Mouse (Mus musculus) cerebral cortex, adult 2 months (tissue): ENCODE data around the gene Shisa4.

ENCODE experiments used
- WGBS: fragments of 180-500 bp; shearing (Covaris S2); methylation state at CpG from one replicate; pipeline ENCODE4 v1.1.7; 2018; 5-methylcytosine and 5-hydroxymethylcytosine counted together

The Shisa4 gene

DNA sequence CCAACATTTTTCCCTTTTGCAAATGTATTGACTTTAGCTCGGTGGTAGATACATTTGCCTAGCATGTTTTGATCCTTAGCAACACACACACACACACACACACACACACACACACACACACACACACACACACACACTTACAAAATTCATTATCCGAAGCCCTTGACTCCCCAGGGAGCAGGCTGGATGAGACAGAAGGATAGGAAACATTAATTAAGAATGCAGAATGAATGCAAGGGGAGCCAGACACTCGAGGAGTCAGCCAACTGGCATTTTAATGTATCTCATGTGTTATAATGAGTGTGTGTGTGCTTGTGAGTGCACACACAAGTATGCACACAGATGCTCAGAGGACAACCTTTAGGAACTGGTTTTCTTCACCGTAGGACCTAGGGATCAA, 13.5 kb downstream of the Shisa4 start:
- WGBS = 73% methylated on average over 4 of the region's 4 CpGs

DNA sequence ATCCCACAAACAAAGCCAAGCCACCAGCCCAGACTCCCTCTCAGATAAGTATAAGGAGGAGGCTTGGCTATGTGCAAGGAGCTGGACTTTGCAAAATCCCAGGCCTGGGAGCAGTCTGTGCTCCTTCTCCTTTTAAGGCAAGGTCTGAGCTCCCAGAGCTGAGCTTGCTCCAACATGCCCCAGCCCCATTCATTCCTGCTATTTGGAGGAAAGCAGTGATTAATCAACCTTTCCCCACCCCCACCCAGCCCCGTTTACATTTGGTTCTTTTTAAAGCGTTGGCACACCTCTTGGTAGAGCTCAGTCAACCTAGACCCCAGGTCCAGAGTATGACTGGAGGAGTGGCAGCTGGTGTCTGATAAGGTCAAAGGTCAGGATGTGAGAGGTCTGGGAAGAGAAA, 16.0 kb downstream of the Shisa4 start:
- 53% methylated on average over 2 of the region's 2 CpGs for WGBS

DNA sequence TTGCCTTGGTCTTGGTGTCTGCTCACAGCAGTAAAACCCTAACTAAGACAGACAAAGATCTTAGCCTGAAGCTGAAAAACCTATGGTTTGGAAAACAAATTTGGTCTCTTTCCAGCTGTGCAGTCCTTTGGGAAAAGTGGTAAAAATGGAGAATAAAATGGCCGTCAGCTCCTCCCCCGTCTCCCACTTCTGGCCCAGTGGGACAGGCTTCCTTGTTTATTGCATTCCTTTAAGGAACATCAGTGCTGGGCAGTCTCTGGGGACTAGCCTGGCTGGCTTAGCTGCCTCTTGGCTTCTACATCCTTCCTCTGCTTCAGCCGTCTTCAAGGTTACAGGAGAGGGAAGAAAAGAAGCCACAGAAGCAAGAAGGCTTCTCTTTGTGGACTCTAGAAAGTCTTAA, 23.1 kb downstream of the Shisa4 start:
- 66% methylated on average over 3 of the region's 3 CpGs for WGBS

DNA sequence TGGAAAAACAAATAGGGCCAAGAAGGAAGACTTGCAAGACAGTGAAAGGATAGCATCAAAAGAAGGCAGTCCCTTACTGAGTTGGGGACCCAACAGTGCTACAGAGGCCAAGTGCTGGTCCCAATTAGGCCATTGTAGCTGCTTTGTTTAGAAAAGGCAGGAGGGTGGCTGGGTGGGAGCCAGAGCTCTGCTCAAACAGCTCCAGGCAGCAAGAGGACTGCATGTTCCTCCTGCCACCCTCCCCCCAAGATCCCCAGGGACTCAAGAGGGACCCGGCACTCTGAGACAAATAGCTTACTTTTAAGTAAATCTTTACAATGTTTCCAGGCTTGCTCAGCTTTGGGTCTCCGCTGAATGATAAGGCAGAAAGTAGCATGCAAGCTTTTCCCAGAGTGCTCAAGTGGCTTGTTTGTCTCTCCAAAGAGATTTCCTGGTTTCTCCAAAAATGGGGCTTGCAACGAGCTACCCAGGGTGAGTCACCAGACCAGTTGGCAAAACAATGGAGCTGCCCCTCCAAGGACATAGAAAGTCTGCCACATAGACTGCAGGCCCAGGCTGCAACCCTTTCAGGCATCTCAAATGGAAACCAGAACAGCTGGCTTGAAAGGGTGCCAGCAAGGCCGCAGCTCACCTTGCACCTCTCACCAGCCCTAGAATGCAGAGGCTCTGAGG, 27.4 kb downstream of the Shisa4 start:
- WGBS = 50% methylated on average over 4 of the region's 4 CpGs

DNA sequence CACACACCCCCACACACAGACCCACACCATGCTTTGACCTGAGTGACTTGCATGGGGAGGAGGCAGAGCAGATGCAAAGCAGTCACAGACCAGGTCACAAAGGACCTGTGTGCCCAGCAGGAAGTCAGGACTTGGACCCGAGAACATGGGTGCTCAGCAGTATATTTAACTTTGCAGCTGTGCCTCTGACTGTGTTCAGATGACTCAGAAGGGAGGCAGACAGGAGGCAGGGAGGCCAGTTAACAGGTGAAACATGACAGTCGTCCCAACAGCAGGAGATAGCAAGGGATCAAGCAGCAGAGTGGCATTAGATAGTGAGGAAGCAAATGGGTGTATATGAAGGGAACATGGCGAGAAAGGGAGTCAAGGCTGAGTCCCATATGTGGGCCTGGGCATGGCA, 28.1 kb downstream of the Shisa4 start:
- 83% methylated on average over 3 of the region's 3 CpGs for WGBS

DNA sequence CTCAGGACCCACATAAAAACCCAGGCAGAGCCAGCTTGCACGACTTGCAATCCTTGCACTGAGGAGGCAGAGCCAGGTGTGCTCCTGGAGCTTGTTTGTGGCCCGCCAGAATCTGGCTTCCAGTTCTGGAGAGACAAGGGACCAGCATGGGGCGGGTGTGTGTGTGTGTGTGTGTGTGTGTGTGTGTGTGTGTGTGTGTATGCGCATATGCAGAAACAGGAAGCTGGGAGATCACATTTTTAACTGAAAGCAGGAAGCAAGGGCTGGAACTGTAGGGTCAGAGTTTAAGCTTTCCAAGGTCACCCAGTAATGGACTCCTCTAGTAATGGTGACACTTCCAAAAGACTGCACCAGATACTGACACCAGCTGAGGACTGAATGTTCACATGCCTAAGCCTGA, 31.0 kb downstream of the Shisa4 start:
- 74% methylated on average over 4 of the region's 4 CpGs for WGBS

DNA sequence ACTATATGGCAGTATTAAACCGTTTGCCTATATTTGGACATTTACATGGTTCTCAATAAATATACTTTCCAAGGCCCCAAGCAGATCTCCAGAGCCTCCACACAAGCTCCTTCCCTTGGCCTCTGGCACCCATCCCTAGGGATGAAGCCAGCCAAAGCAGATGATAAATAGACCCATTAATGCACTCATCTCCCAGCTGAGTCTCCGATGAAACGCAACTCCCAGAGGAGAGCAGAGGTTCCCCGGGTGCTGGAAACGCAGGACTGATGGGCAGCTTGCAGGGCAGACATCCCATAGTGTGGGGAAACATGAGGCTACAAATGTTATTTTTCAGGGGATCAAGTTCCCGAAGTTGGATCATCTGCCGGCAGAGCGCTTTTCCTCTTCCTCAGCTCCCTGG, 33.1 kb downstream of the Shisa4 start:
- 74% methylated on average over 8 of the region's 8 CpGs for WGBS

DNA sequence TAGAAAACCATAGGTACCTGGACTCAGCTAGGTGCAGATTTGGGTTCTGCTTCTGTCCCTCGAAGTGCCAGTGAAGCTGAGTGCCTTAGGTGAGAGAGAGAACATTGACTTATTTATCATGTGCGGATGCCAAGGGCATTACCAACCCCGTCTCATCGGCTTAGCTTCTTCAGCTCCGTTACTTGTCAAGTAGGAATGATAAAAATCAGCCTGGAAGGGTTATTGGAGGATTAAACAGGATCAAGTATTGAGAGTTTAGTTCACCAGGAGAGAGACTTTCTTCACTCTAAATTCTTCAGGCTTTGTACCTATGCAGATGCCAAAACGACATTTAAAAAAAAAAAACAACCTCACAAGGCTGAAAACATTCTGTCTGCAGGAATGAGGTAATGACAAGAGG, 44.5 kb downstream of the Shisa4 start:
- WGBS = 79% methylated on average over 6 of the region's 6 CpGs

DNA sequence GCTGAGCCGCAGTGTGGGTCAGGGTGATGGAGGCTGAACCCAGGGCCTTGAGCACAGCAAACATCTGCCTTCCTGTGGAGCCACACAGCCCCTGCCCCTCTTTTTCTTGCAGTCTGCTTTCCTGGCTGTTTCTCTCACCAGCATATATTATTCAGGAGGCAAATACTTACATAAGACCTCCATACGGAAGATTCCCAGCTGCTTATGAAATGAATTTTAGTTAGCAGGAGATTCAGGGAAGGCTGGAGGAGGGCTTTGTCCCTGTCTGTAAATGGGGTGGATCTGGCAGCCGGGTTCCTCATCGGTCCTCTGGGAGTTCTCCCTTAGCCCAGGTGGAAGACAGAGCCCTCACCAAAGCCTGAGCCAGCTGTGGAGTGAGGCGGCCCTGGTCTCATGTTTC, 46.7 kb downstream of the Shisa4 start:
- 55% methylated on average over 5 of the region's 5 CpGs for WGBS

DNA sequence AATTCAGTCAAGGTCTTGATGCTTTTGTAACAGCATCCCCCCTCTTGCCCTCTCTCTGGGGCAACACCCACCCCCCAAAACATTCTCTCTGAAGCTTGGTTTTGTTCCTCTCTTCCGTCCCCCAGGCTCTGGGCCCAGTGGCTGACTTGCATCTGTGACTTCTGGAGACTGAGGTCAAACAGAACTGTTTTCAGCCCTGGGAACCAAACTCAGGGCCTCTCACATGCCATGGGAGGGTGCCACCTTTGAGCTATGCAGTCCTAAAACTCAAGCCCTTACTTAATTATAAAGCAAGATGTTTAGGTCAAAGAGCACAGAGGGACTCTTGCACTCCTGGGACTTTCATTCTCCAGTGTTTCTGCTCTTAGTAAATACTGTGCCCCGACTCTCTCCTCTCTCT, 49.1 kb downstream of the Shisa4 start:
- WGBS = 93% methylated on average over 2 of the region's 2 CpGs

DNA sequence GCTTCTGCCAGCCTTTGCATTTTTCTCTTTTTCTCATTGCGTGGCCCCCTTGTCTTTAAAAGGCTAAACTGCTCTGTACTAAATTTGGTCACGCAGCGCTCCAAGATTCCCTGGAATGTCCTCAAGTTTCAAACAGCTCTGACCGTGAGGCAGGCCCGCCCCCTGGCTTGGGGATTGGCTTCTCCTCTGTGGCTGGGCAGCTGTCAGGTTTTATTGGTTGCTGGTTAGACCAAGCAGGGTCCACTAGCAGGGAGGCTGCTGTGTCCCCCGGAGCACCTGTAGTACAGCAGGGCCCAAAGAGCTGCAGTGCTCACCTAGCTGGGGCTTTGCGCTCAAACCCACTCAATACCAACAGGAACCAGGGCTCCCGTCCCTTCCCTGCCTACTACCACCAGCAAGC, 50.5 kb downstream of the Shisa4 start, which contains the start of gene Lmod1:
TSS of gene Lmod1 (plus strand) at position 237 of the 400 bp plus-strand sequence.
- WGBS = 31% methylated on average over 8 of the region's 8 CpGs

DNA sequence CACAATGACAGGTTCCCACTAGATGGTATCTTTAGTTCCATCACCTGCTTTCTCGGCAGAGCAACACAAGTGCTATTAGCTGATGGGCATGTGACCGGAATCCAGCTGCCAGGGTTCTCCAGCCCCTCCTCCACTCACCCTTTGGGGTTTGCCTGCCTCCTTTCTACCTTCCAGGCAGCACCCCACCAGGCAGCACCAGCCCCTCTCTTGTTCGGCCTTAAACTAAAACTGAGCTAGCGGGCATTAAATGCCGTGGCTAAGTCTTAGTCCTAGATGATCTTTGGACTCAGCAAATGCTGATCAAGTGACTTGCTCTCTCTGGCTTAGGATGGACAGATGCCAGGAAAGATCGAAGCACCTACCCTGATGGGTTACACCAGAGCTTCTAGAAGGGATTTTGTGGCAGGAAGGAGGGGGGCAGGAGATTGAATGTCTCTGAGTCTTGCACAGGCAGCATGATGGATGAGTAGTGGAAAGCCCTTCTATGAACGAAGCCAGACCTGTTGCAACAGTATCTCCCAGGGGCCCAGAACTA, 51.6 kb downstream of the Shisa4 start:
- 90% methylated on average over 7 of the region's 7 CpGs for WGBS
